Mouse (Mus musculus): Measurements from ENCODE around the gene Rarg. TPM values are rescaled to one million over a fixed set of nuclear protein-coding genes. Genes with fewer than 3 reads are reported as not detected.

The Rarg gene
- polyA plus RNA-seq (2012; rRNA removed) = 21.2 and 25.6 TPM in 2 replicates

GRCm38 (mm10) chr15:102257202-102258075 is at the start of gene Rarg:
TSS of gene Rarg (minus strand) at chr15:102257517.
- Histone ChIP-seq H3K36me3 (ENCODE audit: control insufficient read depth, insufficient read depth, low read length) (no peaks in the 10 kb centered on the region), H3K27ac (ENCODE audit: insufficient read depth, low read depth, low read length) (peak within 1 kb of the TSS; percentile 84), H3K27me3 (replicated peaks; ENCODE audit: control insufficient read depth, insufficient read depth, low read length) (no peaks in the 10 kb centered on the region), H3K4me1 (ENCODE audit: control insufficient read depth, insufficient read depth, low read length) (peaks cover 5% of the 10 kb centered on the region; the same call in 1 of the 2 replicates), H3K4me3 (ENCODE audit: insufficient read depth, low read depth, low read length) (peak within 1 kb of the TSS; percentile 53)
- WGBS = 3% methylated on average over 43 of the region's 46 CpGs
- TF ChIP-seq POLR2A (IDR thresholded peaks at IDR 0.05; ENCODE audit: low read depth, low read length) = peak; percentile 25
- no peak for TF ChIP-seq CTCF (conservative IDR thresholded peaks at IDR 0.05; ENCODE audit: insufficient read depth, insufficient read length, low read depth, low read length)
- peak; percentile 75 for DNase-seq

- DNase-seq = no peak
- no peaks in the 10 kb centered on the region for H3K4me1 ChIP-seq (ENCODE audit: control insufficient read depth, insufficient read depth, low read length)
- WGBS = 75% methylated on average over 6 of the region's 6 CpGs
- TF ChIP-seq POLR2A (IDR thresholded peaks at IDR 0.05; ENCODE audit: low read depth, low read length) (no peak), CTCF (conservative IDR thresholded peaks at IDR 0.05; ENCODE audit: insufficient read depth, insufficient read length, low read depth, low read length) (no peak)
- no peaks in the 10 kb centered on the region for H3K27me3 ChIP-seq (replicated peaks; ENCODE audit: control insufficient read depth, insufficient read depth, low read length)
- no peaks in the 10 kb centered on the region for H3K36me3 ChIP-seq (ENCODE audit: control insufficient read depth, insufficient read depth, low read length)
- no peak overlapping the region for H3K27ac ChIP-seq (ENCODE audit: insufficient read depth, low read depth, low read length)
- no peak overlapping the region for H3K4me3 ChIP-seq (ENCODE audit: insufficient read depth, low read depth, low read length)
Observed at GRCm38 (mm10) chr15:102302542-102302941, 45.2 kb upstream of the Rarg start.

GRCm38 (mm10) chr15:102296368-102297006 is 39.2 kb upstream of the Rarg start:
- Histone ChIP-seq H3K27ac (ENCODE audit: insufficient read depth, low read depth, low read length) (no peak overlapping the region), H3K4me1 (ENCODE audit: control insufficient read depth, insufficient read depth, low read length) (peaks cover 3% of the 10 kb centered on the region; the same call in 1 of the 2 replicates), H3K27me3 (replicated peaks; ENCODE audit: control insufficient read depth, insufficient read depth, low read length) (no peaks in the 10 kb centered on the region), H3K4me3 (ENCODE audit: insufficient read depth, low read depth, low read length) (peak overlapping the region; percentile 76), H3K36me3 (ENCODE audit: control insufficient read depth, insufficient read depth, low read length) (no peaks in the 10 kb centered on the region)
- DNase-seq = no peak
- TF ChIP-seq POLR2A (IDR thresholded peaks at IDR 0.05; ENCODE audit: low read depth, low read length) (no peak), CTCF (conservative IDR thresholded peaks at IDR 0.05; ENCODE audit: insufficient read depth, insufficient read length, low read depth, low read length) (no peak)
- 7% methylated on average over 24 of the region's 24 CpGs for WGBS

GRCm38 (mm10) chr15:102295633-102296367 is 38.5 kb upstream of the Rarg start, which contains the start of gene Espl1:
TSS of gene Espl1 (plus strand) at chr15:102296266.
- peak within 1 kb of the TSS; percentile 76 for H3K4me3 ChIP-seq (ENCODE audit: insufficient read depth, low read depth, low read length)
- H3K27ac ChIP-seq (ENCODE audit: insufficient read depth, low read depth, low read length) = 0 out of 2 replicates have a peak within 1 kb of the TSS, but pooled peaks have one; percentile 9
- DNase-seq = peak; percentile 96
- H3K27me3 ChIP-seq (replicated peaks; ENCODE audit: control insufficient read depth, insufficient read depth, low read length) = no peaks in the 10 kb centered on the region
- H3K4me1 ChIP-seq (ENCODE audit: control insufficient read depth, insufficient read depth, low read length) = peaks cover 3% of the 10 kb centered on the region; the same call in 1 of the 2 replicates
- no peak for TF ChIP-seq POLR2A (IDR thresholded peaks at IDR 0.05; ENCODE audit: low read depth, low read length)
- no peak for TF ChIP-seq CTCF (conservative IDR thresholded peaks at IDR 0.05; ENCODE audit: insufficient read depth, insufficient read length, low read depth, low read length)
- H3K36me3 ChIP-seq (ENCODE audit: control insufficient read depth, insufficient read depth, low read length) = no peaks in the 10 kb centered on the region
- 5% methylated on average over 25 of the region's 25 CpGs for WGBS

- Histone ChIP-seq H3K4me1 (ENCODE audit: control insufficient read depth, insufficient read depth, low read length) (no peaks in the 10 kb centered on the region), H3K27ac (ENCODE audit: insufficient read depth, low read depth, low read length) (no peak overlapping the region), H3K27me3 (replicated peaks; ENCODE audit: control insufficient read depth, insufficient read depth, low read length) (no peaks in the 10 kb centered on the region), H3K4me3 (ENCODE audit: insufficient read depth, low read depth, low read length) (no peak overlapping the region), H3K36me3 (ENCODE audit: control insufficient read depth, insufficient read depth, low read length) (no peaks in the 10 kb centered on the region)
- DNase-seq = peak; percentile 55
- TF ChIP-seq POLR2A (IDR thresholded peaks at IDR 0.05; ENCODE audit: low read depth, low read length) = no peak
- TF ChIP-seq CTCF (conservative IDR thresholded peaks at IDR 0.05; ENCODE audit: insufficient read depth, insufficient read length, low read depth, low read length) = peak; percentile 26; the same call in 1 of the 2 replicates
Observed at GRCm38 (mm10) chr15:102287395-102287794, 30.1 kb upstream of the Rarg start.

- H3K27ac ChIP-seq (ENCODE audit: insufficient read depth, low read depth, low read length) = no peak overlapping the region
- H3K4me1 ChIP-seq (ENCODE audit: control insufficient read depth, insufficient read depth, low read length) = peaks cover 3% of the 10 kb centered on the region; the same call in 1 of the 2 replicates
- no peak for TF ChIP-seq POLR2A (IDR thresholded peaks at IDR 0.05; ENCODE audit: low read depth, low read length)
- TF ChIP-seq CTCF (conservative IDR thresholded peaks at IDR 0.05; ENCODE audit: insufficient read depth, insufficient read length, low read depth, low read length) = no peak
- no peaks in the 10 kb centered on the region for H3K27me3 ChIP-seq (replicated peaks; ENCODE audit: control insufficient read depth, insufficient read depth, low read length)
- no peak overlapping the region for H3K4me3 ChIP-seq (ENCODE audit: insufficient read depth, low read depth, low read length)
- H3K36me3 ChIP-seq (ENCODE audit: control insufficient read depth, insufficient read depth, low read length) = no peaks in the 10 kb centered on the region; the same call in 1 of the 2 replicates
- DNase-seq = peak; percentile 31
- WGBS = 62% methylated on average over 3 of the region's 3 CpGs
Observed at GRCm38 (mm10) chr15:102283648-102284047, 26.3 kb upstream of the Rarg start.

Data from kidney, adult 2 months (tissue).